Mouse (Mus musculus) heart, postnatal 25 days (tissue): Measurements from ENCODE around the gene Prm3. TPM values are rescaled to one million over a fixed set of nuclear protein-coding genes. Genes with fewer than 3 reads are reported as not detected.

Experiments used
- DNase-seq: peaks from one replicate; pipeline ENCODE4 v3.0.0; 2022; ENCODE audit warnings: low spot score
- intact Hi-C: fragments of 180-260 bp; cut with DNase I; formaldehyde crosslinking; loops from one replicate; pipeline ENCODE4 v1.15.1; 2025
- total RNA-seq, 2 experiments: library from RNA; stranded (reverse); gene quantifications; 2 replicates each; pipeline ENCODE4 v1.2.3; 2021

The Prm3 gene
- total RNA-seq, result not detected

DNA sequence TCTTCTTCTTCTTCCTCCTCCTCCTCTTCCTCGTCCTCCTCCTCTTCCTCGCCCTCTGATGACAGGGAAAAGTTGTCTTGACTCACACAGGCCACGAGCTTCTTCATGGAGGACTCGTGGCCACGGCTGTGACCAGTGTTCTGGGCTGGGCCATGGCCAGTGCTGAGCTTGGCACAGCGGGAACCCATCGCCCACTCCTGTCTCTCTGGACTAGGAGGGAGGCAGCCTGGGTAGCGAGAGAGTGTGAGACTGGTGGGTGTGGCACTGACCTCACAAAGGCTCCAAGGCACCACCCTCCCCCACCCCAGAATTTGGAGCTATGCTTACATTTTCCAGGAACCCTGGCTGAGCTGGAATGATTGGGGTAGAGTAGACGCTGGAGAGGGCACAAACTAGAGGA lies at the start of gene Prm3:
Prm3 (minus strand) TSS at position 213 of the 400 bp plus-strand sequence.
- intact Hi-C loops, result no loop called here
- DNase-seq, result no peak

DNA sequence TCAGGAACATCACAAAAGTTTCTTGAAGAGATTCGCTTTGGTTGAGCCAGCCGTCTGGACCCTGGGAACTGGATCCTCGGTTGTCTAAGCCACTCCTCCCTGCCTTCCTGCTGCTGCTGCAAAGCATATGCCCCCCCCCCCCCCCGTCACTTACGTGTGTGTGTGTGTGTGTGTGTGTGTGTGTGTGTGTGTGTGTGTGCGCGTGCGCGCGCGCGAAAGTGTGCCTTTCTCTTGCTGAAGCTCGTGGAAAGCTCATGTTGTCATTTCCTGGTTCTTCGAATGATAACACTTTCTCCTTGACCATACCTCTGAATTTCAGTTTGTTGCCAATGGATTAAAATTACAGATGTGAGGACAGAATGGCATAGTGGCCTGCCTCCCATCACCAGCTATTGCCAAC lies 49.3 kb upstream of the Prm3 start:
- DNase-seq, result no peak
- intact Hi-C loops, result no loop called here

DNA sequence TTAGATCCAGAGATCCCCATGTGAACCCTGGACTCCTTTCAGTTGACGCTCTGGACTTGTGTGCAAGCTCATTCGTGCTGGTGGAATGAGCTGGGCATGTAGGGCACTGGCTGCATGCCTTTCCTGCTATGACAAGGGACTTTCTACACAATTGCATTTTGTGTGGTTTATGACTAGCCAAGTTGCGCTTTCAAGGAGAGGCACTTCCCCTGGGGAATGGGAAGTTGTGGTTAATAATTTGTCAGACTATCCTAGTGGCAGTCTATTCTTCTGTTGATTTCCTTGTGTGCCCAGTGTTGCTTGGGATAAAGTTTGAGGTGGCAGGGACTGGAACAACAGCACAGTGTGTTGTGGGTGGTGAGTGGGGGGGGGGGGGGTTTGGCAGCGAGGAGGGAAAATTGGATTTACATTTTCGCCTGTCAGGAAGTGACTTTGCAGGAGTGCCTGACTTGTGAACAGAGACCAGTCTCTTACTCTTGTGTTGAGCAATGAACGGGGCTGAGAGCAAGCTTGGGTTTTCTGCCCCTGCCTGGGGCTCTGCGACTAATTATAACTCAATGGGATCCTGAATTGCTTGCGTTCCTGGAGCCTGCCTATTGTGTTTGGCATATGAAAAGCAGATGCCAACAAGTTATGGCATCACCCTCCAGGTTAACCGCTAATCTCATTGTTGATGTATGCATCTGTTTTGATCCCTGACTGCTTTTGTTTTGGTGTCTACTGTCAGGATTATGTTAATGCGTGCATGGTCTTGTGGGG lies 48.0 kb upstream of the Prm3 start:
- no peak for DNase-seq
- intact Hi-C loops, result no loop called here

DNA sequence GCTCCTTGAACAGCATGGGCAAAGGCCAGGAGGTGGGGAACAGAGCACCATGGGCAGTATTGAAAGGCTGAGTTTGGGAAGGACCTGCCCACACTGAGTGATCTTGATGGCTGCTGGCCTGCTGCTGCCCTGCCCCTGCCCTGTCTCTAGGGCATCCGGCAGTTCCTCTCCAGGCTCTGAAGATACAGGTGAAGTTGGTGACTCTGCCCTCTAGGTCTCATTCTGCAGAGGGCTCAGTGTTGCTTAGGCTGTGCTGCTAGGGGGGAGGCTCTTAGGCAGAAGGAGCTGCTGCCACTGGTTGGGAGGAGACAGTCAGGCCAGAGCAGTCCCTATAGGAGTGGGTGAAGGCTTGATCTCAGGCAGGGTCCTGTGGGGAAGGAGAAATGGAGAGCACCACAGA lies 47.2 kb upstream of the Prm3 start:
- intact Hi-C loops, result no loop called here
- no peak for DNase-seq

DNA sequence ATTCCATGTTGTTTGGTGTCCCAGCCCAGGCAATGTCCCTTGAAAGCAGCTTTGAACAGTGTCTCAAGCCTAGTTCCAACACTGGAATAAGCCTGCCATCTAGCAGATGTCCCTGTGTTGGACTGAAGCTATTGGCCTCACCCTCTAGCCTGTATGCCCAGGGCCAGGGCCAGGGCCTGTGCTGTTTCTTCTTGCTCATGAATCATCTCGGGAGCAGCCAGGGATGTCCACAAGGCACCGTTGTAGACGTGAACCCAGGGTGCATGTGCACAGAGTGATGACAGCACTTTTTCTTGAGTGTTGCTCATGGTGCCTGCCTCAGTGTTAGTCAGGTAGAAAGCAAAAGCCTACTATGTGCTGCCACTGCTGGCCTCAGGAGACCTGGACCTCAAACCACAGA lies 46.5 kb upstream of the Prm3 start:
- intact Hi-C loops, result no loop called here
- DNase-seq, result no peak

DNA sequence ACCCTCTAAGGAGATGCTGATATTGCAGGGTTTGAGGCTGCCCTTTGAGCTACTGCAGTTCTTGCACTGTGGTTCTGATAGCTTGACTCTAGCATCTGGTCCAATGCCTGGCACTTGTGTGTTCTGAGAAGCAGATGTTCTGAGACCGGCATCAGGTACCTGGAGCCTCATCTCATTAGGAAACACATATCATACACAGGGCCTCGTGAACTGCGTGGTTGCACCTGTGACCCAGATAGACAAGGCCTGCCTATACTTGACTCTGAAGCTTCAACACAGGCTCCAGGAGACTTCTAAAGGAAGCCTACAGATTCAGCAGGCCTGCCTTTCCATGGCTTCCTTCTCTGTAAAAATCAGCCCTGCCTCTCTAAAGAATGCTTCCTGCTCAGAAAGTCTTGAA lies 45.7 kb upstream of the Prm3 start:
- DNase-seq, result no peak
- intact Hi-C loops, result no loop called here

DNA sequence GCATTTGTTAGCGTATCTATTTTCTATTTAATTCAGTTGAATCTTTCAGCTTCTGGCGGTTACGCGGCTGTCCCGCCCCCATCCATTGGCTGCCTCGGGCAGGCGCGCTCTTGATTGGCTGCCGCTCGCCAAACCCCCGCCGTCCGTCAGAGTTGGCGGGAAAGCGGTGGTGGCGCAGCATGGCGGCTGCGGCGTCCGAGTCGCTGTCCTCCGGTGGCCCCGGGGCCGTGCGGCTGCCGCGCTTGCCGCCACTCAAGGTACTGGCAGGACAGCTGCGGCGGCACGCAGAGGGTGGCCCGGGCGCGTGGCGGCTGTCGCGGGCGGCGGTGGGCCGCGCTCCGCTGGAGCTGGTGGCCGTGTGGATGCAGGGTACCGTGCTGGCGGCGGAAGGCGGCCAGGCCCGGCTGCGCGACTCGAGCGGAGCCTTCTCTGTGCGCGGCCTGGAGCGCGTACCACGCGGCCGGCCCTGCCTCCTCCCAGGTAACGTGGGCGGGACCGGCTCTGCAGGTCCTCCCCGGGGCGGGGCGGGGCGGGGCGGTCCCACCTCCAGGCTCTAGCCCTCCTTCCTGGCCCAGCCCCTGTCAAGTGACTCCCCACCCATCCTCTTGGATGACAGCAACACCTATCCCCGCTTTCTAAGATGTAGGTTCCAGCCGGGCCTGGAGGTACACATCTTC lies 44.3 kb upstream of the Prm3 start, which contains the start of gene Rmi2:
Rmi2 (plus strand) TSS at position 149 of the 677 bp plus-strand sequence.
- intact Hi-C loops, result no loop called here
- DNase-seq, result peak; percentile 76

DNA sequence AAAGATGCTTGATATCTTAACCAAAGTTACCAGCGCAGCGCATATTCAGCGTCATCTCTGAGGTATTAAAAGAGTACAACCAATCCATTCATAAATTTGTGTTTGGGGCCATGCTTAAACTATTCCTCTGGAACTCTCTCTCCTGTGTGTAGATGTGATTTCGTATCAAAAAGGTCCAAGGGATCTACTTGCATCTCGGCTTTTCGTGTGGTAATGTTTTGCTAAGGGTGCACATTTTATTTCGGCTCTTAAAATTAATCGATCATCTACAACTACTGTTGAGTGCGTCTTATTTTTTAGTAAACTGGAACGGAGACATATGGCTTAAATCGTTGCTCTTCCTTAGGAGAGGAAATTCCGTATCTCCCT lies 43.8 kb upstream of the Prm3 start:
- DNase-seq, result no peak
- intact Hi-C loops, result no loop called here

DNA sequence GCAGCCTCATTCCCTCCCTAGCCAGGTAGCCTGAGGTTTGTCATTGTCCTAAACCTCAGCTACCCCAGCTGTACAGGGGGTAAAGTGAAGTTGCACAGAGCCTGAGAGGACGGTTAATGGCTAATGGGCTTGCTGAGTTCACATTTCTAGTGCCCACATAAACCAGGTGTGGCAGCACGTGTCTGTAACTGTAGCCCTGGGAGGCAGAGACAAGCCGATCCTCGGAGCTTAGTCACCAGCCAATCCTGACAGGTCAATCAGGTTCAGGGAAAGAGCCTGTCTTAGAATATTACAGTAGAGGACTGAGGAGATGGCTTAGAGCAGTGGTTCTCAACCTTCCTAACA lies 37.7 kb upstream of the Prm3 start:
- DNase-seq, result no peak
- intact Hi-C loops, result no loop called here

DNA sequence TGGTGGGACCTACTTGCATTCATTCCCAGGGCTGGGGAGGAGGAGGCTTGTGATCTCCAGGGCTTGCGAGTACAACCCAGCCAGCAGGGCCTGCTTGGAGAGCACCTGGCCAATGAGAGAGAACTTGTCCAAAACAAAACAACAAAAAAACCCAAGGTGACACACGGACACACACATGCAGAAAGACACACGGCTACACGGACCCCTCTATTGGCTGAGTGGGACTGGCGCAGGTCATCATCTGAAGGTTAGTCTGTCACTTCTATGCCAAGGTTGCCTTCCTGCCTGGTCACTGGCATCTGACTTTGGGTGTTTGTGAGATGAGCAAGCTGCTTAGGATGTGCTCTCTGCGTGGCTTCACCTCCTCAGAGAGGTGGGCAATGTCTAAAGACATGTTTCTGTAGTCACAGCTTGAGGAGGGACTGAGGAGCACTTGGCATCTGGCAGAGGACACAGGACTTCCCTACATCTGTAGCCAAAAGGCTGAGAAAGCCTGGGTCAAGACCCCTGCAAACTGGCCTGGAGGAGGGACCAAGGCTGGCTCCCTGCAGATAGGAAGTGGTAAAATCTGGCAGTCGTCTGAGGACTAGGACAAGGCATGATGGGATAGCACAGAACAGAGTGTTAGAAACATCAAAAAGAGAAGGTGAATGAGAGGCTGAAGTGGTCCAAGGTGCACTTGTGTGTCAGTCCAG lies 37.2 kb upstream of the Prm3 start:
- intact Hi-C loops, result no loop called here
- no peak for DNase-seq

DNA sequence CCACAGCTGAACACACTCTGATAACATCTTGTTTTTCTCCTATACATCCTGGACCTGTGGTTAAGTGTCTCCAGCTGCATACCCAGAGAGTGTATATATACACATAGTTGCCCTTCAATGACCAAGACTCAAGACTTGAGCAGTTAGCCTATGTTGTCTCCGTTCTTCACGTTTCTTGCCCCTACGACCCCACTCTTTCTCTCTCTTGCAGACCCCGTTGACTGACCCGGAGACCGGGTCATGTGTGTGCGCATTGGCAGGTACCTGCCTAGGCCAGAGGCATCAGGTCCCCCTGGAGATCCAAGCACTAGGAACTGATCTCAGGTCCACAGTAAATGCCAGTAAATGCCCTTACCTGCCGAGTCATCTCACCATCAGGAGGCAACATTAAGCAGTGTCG lies 36.6 kb upstream of the Prm3 start:
- no peak for DNase-seq
- intact Hi-C loops, result no loop called here

DNA sequence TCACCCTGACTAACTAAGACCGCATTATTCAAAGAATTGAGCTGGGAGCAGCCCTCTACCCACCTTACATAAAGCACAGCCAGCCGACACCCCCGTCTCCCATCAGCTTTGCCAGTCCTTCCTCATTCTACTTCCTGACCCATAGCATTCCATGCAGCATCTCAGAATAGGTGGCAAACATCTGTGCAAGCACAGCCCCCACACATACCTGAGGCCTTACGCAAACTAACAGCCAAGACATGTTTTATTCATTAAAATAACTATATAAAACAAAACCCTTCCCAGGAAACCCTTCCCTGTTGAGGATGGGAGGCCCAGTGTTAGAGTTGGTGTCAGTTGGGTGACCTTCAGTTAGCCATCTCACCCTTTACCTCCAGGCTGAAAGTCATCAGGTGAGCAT lies 35.1 kb upstream of the Prm3 start:
- intact Hi-C loops, result no loop called here
- no peak for DNase-seq

DNA sequence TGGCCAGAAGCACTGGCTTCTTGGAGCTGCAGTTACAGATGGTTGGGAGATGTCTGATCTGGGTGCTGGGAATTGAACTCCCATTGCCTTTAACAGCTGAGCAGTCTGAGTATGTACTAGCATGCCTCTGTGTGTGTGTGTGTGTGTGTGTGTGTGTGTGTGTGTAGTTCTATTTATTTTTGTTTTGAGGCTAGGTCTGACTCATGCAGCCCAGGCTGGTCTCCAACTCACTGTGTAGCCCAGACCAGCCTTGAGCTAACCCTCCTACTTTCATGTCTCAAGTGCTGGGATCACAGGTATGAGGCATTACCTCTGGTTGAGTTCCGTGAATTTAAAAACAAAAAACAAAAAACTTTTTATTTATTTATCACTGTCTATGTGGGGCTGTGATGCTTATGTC lies 33.8 kb upstream of the Prm3 start:
- intact Hi-C loops, result no loop called here
- DNase-seq, result no peak

DNA sequence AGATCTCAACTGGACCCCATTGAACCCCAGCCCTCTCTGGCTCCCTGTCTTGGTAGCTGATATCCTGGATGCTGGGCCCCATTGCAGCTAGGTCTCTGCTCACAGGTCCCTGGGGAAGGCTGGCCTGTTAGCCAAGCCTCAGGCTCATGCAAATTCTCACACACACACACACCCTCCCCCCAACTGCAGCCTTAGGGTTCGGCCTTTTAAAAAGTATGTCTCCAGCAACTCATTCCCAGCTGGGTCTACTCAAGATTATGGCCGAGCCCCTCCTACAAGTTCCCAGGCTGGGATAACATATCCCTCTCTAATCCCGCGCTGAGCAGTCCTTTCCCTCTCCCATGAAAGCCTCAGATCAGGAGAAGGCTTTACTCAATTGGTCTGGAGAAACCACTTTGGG lies 30.7 kb upstream of the Prm3 start:
- no peak for DNase-seq
- intact Hi-C loops, result no loop called here

DNA sequence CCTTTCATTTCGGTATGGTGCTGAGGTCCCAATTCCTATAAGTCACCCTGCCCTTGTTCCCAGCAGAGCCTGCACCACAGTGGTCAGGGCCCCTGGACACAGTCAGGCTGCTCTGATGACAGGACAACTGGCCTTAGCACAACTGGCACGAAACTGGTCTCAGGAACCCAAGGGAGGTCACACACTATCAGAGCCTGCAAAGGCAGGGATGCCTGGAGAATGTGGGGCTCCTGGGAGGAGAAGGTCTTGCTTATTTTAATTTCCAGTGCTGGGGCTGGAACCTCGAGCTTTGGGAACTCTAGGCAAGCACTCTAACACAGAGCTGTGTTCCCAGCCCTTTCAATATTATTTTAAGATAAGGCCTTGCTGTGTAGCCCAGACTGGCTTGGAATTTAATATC lies 29.3 kb upstream of the Prm3 start:
- intact Hi-C loops, result no loop called here
- DNase-seq, result no peak

DNA sequence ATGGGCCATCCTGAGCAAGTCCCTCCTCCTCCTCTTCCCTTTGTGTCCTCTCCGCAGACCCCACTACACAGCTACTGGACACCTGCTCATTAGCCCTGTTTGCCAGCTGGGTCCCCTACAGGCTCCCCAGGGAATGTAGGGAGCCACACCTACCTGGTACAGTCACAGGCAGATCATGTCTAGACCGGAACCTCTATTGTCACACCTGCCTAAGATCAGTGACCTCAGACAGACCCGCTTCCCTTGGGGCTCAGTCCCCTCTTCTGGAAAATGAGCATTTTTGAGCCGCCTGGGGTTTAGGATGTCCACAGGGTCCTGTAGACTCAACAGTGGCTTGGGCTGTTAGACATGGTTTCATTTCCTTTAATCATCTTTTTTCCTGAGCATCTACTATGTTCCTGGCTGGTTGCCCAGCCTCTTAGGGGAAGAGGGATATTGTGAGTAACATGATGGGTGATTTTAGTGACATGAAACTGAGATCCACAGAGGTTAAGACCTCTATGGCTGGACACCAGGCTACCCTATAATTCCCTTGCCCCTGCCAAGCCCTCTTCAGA lies 27.9 kb upstream of the Prm3 start:
- intact Hi-C loops, result no loop called here
- DNase-seq, result no peak

DNA sequence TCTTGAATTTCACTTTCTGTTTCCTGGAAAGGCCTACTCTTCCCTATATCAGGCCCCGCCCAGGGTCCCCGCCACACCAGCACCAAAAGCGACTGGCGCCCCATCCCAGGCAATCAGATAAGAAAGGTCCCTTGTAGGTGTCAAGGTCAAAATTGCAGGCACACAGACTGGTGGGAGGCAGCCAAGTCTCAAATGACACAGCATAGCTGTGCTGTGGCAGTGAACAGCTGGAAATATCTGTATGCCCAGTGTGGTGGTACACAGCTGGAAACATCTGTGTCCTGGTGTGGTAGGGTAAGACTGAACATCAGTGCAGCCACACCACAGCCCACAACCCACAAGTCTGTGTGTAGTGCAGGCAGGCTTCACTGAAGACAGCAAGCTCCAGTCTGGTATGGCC lies 24.1 kb upstream of the Prm3 start:
- no peak for DNase-seq
- intact Hi-C loops, result no loop called here

DNA sequence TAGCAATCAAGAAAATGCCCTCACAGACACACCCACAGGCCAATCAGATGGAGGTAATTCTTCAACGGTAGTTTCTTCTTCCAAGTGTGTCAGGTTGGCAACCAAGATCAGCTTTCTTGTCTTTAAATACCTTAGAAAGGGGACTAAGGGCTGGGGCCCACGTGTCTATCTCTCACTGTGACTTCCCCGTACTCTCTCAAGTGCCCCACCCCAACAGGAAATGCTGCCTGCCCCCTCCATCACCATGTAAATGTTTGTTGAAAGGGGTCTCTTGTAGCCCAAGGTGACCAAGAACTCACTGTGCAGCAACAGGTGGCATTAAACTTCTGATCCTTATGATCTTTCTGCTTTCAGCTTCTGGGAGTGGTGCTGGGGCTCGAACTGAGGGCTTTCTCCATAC lies 23.0 kb upstream of the Prm3 start:
- intact Hi-C loops, result no loop called here
- DNase-seq, result no peak

DNA sequence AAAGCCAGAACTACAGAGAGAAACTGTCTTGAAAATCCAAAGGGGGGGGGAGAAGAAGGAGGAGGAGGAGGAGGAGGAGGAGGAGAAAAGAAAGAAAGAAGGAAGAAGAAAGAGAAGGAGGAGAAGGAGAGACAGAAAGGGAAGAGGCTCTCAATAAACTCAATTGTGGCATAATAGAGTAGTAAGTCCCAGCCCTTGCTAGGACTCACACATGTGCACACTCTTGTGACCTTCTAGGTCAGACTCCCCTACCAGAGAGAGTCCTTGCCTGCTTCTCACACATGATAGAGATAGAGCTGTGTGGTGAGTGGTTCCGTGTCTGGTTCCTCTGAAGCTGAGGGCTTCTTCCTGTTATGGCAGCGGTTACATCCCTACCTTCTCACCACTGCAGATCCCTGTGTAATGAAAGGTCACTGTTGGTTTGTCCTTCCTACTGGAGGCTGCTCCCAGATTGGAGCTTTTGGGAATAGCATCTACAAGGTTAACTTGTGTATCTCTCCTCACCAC lies 22.2 kb upstream of the Prm3 start, which contains the start of gene Gm11172:
Gm11172 (plus strand) TSS at position 51 of the 507 bp plus-strand sequence.
- intact Hi-C loops, result no loop called here
- DNase-seq, result no peak

DNA sequence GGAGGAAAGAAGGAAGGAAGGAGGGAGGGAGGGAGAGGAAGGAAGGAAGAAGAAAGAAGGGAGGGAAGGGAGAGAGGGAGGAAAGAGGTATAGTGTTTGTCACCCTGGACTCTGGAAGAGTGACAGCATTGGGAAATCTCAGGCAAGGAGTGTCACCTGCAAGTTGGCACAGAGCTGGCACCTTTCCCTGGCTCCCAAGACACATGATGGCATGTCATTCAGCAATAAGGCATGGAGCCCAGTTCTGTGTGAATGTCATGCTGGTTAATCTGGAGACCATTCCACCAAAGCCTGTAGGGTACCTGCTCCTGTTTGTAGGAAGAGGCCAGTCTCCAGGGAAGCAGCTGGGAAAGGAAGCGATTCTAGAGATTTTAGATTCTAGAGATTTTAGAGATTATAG lies 19.7 kb upstream of the Prm3 start:
- intact Hi-C loops, result no loop called here
- DNase-seq, result no peak
